Mouse (Mus musculus): ENCODE data around the gene Rpl11. TPM values are rescaled to one million over a fixed set of nuclear protein-coding genes. Genes with fewer than 3 reads are reported as not detected.

The Rpl11 gene
- total and polyA plus RNA-seq, 2 experiments from 2014 or later, result 312 to 914 TPM

DNA sequence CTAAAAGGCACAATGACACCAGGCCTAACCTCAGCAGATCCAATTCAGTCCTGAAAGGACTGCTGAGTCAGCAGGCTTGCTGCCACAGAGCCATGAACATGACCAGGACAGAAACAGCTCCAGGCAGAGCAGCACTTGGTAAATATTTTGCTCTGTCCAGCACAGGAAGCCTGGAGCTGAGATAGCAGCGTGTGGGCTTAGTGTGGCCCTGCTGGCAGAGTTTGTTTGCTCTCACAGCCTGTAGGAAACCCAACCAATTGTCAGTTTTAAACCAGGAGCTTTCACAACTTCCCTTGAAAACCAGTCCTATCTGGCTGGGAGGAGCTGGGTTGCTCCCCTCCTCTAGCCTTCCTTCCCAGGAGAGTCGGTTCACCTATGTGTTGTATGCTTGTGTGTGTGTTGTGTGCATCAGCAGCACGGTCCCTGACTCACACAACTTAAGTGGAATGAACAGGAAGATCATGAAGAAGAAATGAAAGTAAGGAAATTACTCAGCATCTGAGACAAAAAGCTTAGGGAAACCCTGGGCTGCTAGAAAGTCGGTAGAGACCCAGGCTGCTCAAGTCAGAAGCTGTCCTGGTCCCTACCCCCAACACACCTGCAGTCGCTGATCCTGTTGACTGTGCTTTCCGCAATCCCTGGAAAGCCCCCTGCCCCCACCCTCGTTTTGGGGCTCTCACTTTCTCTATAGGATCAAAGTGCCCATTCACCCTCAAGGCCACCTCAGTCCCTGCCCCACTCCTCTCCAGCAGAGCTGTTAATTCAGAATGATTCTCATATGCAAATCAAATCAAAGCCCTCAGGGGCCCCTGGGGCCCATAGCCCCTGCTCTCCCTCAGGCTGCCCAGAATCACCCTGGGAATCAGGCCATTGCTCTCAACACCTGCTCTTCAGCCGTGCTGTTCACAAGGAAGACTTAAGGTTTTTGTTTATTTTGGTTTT lies 22.0 kb downstream of the Rpl11 start:
- H3K27ac ChIP-seq, result peak overlapping the region; percentile 29; the same call in 1 of the 2 replicates
- WGBS, result 11% methylated on average over 8 of the region's 8 CpGs

DNA sequence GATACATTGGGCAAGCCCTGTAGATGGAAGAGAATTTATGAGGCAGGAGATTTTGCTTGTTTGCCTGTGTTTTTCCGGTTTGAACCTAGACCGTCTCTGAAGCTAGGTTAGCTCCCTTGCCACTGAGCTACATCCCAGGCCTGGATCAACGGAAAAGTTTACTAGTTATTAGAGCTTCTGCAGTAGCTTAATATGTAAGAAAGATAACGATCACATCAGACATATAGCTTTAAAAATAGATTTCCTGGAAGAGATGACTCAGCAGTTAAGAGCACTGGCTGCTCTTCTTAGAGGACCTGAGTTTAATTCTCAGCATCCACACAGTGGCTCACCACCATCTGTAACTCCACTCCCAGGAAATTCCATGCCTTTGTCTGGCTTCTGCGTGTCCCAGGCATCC lies 24.5 kb downstream of the Rpl11 start:
- 86% methylated on average over 5 of the region's 5 CpGs for WGBS
- Histone ChIP-seq H3K4me3 (ENCODE audit: low read length) (no peak overlapping the region), H3K9me3 (ENCODE audit: low read length) (no peaks in the 10 kb centered on the region), H3K4me2 (ENCODE audit: low read depth, low read length) (no peak overlapping the region), H3K4me1 (ENCODE audit: insufficient read depth, low read length) (no peaks in the 10 kb centered on the region), H3K27ac (no peak overlapping the region), H3K9ac (replicated peaks; ENCODE audit: low read length) (no peak overlapping the region), H3K36me3 (ENCODE audit: insufficient read depth, low read length) (no peaks in the 10 kb centered on the region), H3K27me3 (ENCODE audit: insufficient read depth, low read length) (no peaks in the 10 kb centered on the region)
- no peak for TF ChIP-seq CTCF (IDR thresholded peaks at IDR 0.05; ENCODE audit: low read depth)
- no peak for ATAC-seq
- no peak for DNase-seq (ENCODE audit: low spot score)

More for the DNA sequence above, 22.0 kb downstream of the Rpl11 start:
- TF ChIP-seq CTCF (IDR thresholded peaks at IDR 0.05; ENCODE audit: low read depth), result no peak
- Histone ChIP-seq H3K27me3 (ENCODE audit: insufficient read depth, low read length) (no peaks in the 10 kb centered on the region), H3K4me3 (ENCODE audit: low read length) (no peak overlapping the region), H3K36me3 (ENCODE audit: insufficient read depth, low read length) (no peaks in the 10 kb centered on the region), H3K9me3 (ENCODE audit: low read length) (no peaks in the 10 kb centered on the region), H3K4me1 (ENCODE audit: insufficient read depth, low read length) (no peaks in the 10 kb centered on the region), H3K4me2 (ENCODE audit: low read depth, low read length) (no peak overlapping the region), H3K9ac (replicated peaks; ENCODE audit: low read length) (no peak overlapping the region)
- ATAC-seq, result no peak
- peak; percentile 18 for DNase-seq (ENCODE audit: low spot score)

DNA sequence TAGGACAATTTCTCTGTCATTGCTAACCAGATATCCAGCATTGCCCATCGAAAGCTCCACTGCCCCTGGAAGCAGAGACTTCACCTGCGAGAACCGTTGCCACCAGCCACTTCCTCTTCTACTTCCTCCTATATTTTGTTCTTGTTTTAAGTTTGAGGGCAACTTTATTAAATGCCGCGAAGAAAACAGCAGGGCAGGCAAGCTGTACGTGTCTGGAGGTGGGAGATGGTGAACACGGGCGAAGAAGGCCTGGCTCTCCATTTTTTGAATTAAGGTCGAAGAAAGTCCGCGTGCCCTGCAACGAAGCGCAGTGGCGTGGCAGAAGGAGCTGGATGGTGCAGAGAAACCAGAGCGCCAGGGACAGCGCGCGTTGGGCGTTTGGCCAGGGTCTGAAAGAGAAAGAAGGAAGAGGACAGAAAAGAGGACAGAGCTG lies 25.1 kb downstream of the Rpl11 start:
- H3K4me2 ChIP-seq (ENCODE audit: low read depth, low read length), result no peak overlapping the region
- no peak overlapping the region for H3K4me3 ChIP-seq (ENCODE audit: low read length)
- H3K4me1 ChIP-seq (ENCODE audit: insufficient read depth, low read length), result no peaks in the 10 kb centered on the region
- no peaks in the 10 kb centered on the region for H3K36me3 ChIP-seq (ENCODE audit: insufficient read depth, low read length)
- H3K27ac ChIP-seq, result no peak overlapping the region
- DNase-seq (ENCODE audit: low spot score), result no peak
- TF ChIP-seq CTCF (IDR thresholded peaks at IDR 0.05; ENCODE audit: low read depth), result no peak
- no peak overlapping the region for H3K9ac ChIP-seq (replicated peaks; ENCODE audit: low read length)
- H3K9me3 ChIP-seq (ENCODE audit: low read length), result no peaks in the 10 kb centered on the region
- no peaks in the 10 kb centered on the region for H3K27me3 ChIP-seq (ENCODE audit: insufficient read depth, low read length)
- 85% methylated on average over 19 of the region's 19 CpGs for WGBS
- ATAC-seq, result no peak

- Histone ChIP-seq H3K36me3 (ENCODE audit: insufficient read depth, low read length) (no peaks in the 10 kb centered on the region), H3K9me3 (ENCODE audit: low read length) (no peaks in the 10 kb centered on the region), H3K27me3 (ENCODE audit: insufficient read depth, low read length) (no peaks in the 10 kb centered on the region), H3K27ac (no peak overlapping the region), H3K4me2 (ENCODE audit: low read depth, low read length) (no peak overlapping the region), H3K4me3 (ENCODE audit: low read length) (no peak overlapping the region), H3K4me1 (ENCODE audit: insufficient read depth, low read length) (no peaks in the 10 kb centered on the region), H3K9ac (replicated peaks; ENCODE audit: low read length) (no peak overlapping the region)
- DNase-seq (ENCODE audit: low spot score) (no peak), ATAC-seq (no peak)
- TF ChIP-seq CTCF (IDR thresholded peaks at IDR 0.05; ENCODE audit: low read depth), result no peak
- 75% methylated on average over 8 of the region's 8 CpGs for WGBS
Measured at GRCm38 (mm10) chr4:136027416-136028131, 25.7 kb downstream of the Rpl11 start.

- Histone ChIP-seq H3K4me3 (ENCODE audit: low read length) (no peak overlapping the region), H3K27me3 (ENCODE audit: insufficient read depth, low read length) (no peaks in the 10 kb centered on the region), H3K4me1 (ENCODE audit: insufficient read depth, low read length) (peaks cover 3% of the 10 kb centered on the region; the same call in 1 of the 2 replicates), H3K9me3 (ENCODE audit: low read length) (no peaks in the 10 kb centered on the region), H3K4me2 (ENCODE audit: low read depth, low read length) (no peak overlapping the region), H3K9ac (replicated peaks; ENCODE audit: low read length) (no peak overlapping the region), H3K36me3 (ENCODE audit: insufficient read depth, low read length) (no peaks in the 10 kb centered on the region), H3K27ac (no peak overlapping the region)
- 79% methylated on average over 1 of the region's 1 CpGs for WGBS
- TF ChIP-seq CTCF (IDR thresholded peaks at IDR 0.05; ENCODE audit: low read depth), result no peak
- ATAC-seq (no peak), DNase-seq (ENCODE audit: low spot score) (no peak)
Measured at GRCm38 (mm10) chr4:136025350-136025749, 27.9 kb downstream of the Rpl11 start.

GRCm38 (mm10) chr4:136022924-136023323 lies 30.3 kb downstream of the Rpl11 start:
- Histone ChIP-seq H3K27me3 (ENCODE audit: insufficient read depth, low read length) (no peaks in the 10 kb centered on the region), H3K4me2 (ENCODE audit: low read depth, low read length) (no peak overlapping the region), H3K9me3 (ENCODE audit: low read length) (no peaks in the 10 kb centered on the region), H3K36me3 (ENCODE audit: insufficient read depth, low read length) (no peaks in the 10 kb centered on the region), H3K9ac (replicated peaks; ENCODE audit: low read length) (no peak overlapping the region), H3K4me1 (ENCODE audit: insufficient read depth, low read length) (peaks cover 5% of the 10 kb centered on the region; the same call in 1 of the 2 replicates), H3K27ac (no peak overlapping the region), H3K4me3 (ENCODE audit: low read length) (no peak overlapping the region)
- no peak for ATAC-seq
- DNase-seq (ENCODE audit: low spot score), result no peak
- 96% methylated on average over 9 of the region's 9 CpGs for WGBS
- TF ChIP-seq CTCF (IDR thresholded peaks at IDR 0.05; ENCODE audit: low read depth), result no peak

Data from hindbrain, postnatal 0 days (tissue).